Mouse (Mus musculus) forebrain, embryonic 11.5 days (tissue): ENCODE measurements at regions not wholly inside any gene's neighbourhood (a gene's known extent, or its start where the extent isn't known, plus 50 kb on each side); places are given as distances from the start of the nearest gene placed in this dataset.

ENCODE experiments used
- ATAC-seq: fragments of 200-750 bp; cut with Nextera tagmentation; replicated peaks from 2 replicates; pipeline ENCODE4 v1.8.0; 2017; ENCODE audit warnings: moderate TSS enrichment; ENCODE audit not compliant: low FRiP score
- DNase-seq: peaks from one replicate; pipeline ENCODE4 v3.0.0-alpha.2; 2017; ENCODE audit warnings: low spot score
- H3K27ac ChIP-seq: fragments of 300-500 bp; sonication (generic); 2 replicates; pipeline ENCODE4 v1.5.1; 2014; ENCODE audit warnings: low read depth, low read length
- H3K27me3 ChIP-seq: fragments of 300-500 bp; sonication (generic); 2 replicates; pipeline ENCODE4 v1.6.1; 2014; ENCODE audit warnings: mild to moderate bottlenecking, low read length, mixed read lengths; ENCODE audit not compliant: control insufficient read depth, insufficient read depth
- H3K36me3 ChIP-seq: fragments of 300-500 bp; sonication (generic); 2 replicates; pipeline ENCODE4 v1.6.1; 2014; ENCODE audit warnings: mild to moderate bottlenecking, low read length, moderate library complexity, mixed read lengths; ENCODE audit not compliant: control insufficient read depth, insufficient read depth
- H3K4me1 ChIP-seq: fragments of 300-500 bp; sonication (generic); replicated peaks from 2 replicates; pipeline ENCODE4 v1.6.1; 2014; ENCODE audit warnings: low read length, mixed read lengths; ENCODE audit not compliant: control insufficient read depth, insufficient read depth
- H3K4me2 ChIP-seq: fragments of 300-500 bp; sonication (generic); 2 replicates; pipeline ENCODE4 v1.6.1; 2014; ENCODE audit warnings: low read depth, mild to moderate bottlenecking, low read length, moderate library complexity, mixed read lengths; ENCODE audit not compliant: severe bottlenecking
- H3K4me3 ChIP-seq: fragments of 300-500 bp; sonication (generic); 2 replicates; pipeline ENCODE4 v1.5.1; 2014; ENCODE audit warnings: low read depth, low read length
- H3K9ac ChIP-seq: fragments of 300-500 bp; sonication (generic); 2 replicates; pipeline ENCODE4 v1.6.1; 2014; ENCODE audit warnings: low read length
- H3K9me3 ChIP-seq: fragments of 300-500 bp; sonication (generic); 2 replicates; pipeline ENCODE4 v1.6.1; 2016; ENCODE audit warnings: low read length, mixed read lengths; ENCODE audit not compliant: control insufficient read depth
- WGBS: fragments of 180-500 bp; shearing (Covaris S2); extraction: QIAGEN DNeasy Blood & Tissue Kit; methylation state at CpG from one replicate; pipeline ENCODE4 v1.1.7; 2014; 5-methylcytosine and 5-hydroxymethylcytosine counted together

DNA sequence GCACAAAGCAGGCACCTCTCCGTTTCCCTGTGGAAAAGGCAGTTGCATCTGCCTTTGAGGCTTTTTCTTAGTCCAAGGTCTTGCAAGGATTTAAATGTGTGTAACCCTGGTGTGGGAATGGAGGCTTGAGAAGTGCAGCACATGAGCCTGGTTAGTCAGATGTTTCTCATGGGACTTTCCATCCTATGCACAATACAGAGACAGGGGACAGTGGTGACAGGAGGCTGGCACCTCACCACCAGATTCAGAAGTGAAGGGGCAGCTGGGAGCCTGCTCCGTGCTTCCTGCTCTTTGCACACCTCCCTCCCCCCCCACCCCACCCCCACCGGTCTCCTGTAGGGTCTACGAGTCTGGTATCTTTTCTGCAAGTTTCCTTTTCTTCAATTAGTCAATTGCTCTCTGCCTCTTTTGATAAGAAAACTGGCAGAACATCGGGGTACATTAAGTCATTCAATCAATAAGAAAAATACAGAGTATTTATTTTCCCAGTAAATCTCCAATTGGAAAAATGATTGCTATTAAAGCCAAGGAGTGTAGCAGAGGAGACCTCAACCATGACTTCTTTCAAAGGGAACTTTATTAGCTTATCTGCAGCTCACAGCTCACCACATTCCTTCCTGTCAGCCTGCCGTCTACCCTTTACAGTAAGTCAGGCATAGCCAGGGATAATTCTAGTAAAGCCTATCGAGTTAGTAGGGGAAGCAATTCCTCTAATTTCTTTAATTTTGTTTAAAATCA, 68.1 kb upstream of the Dph5 start:
- Histone ChIP-seq H3K9me3 (no peaks in the 10 kb centered on the region), H3K4me2 (no peak overlapping the region), H3K9ac (no peak overlapping the region), H3K27ac (no peak overlapping the region), H3K36me3 (no peaks in the 10 kb centered on the region), H3K4me1 (0 out of 2 replicates have a peak, but pooled peaks cover 1% of the 10 kb centered on the region), H3K4me3 (no peak overlapping the region), H3K27me3 (no peaks in the 10 kb centered on the region)
- 79% methylated on average over 7 of the region's 7 CpGs for WGBS
- no peak for DNase-seq
- no peak for ATAC-seq

DNA sequence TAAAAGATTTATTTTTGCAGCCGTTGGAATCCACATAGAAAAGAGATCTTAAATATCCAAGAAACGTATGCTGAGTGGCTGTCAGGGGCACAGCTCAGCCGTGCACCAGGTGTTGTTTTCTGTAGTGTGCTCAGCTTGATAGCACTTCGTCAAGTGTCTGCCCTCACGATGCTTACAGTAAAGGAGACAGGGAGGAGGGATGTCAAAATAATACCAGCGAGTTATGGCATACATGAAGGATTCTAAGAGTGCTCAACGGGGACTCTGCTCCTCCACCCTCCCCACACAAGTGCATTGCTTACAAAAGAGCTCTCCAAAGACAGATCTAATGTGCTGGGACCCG, 67.5 kb upstream of the Dph5 start:
- 79% methylated on average over 8 of the region's 8 CpGs for WGBS
- H3K9ac ChIP-seq, result no peak overlapping the region
- no peak overlapping the region for H3K4me2 ChIP-seq
- 0 out of 2 replicates have a peak, but pooled peaks cover 1% of the 10 kb centered on the region for H3K4me1 ChIP-seq
- no peak for DNase-seq
- no peaks in the 10 kb centered on the region for H3K9me3 ChIP-seq
- H3K4me3 ChIP-seq, result no peak overlapping the region
- no peaks in the 10 kb centered on the region for H3K36me3 ChIP-seq
- no peak overlapping the region for H3K27ac ChIP-seq
- no peaks in the 10 kb centered on the region for H3K27me3 ChIP-seq
- no peak for ATAC-seq

GRCm38 (mm10) chr3:115821627-115822026, 66.0 kb upstream of the Dph5 start:
- H3K4me3 ChIP-seq, result no peak overlapping the region
- no peaks in the 10 kb centered on the region for H3K9me3 ChIP-seq
- no peaks in the 10 kb centered on the region for H3K27me3 ChIP-seq
- H3K27ac ChIP-seq, result no peak overlapping the region
- 0 out of 2 replicates have a peak, but pooled peaks cover 1% of the 10 kb centered on the region for H3K4me1 ChIP-seq
- no peak overlapping the region for H3K4me2 ChIP-seq
- WGBS, result 87% methylated on average over 2 of the region's 2 CpGs
- ATAC-seq (no peak), DNase-seq (no peak)
- no peaks in the 10 kb centered on the region for H3K36me3 ChIP-seq
- H3K9ac ChIP-seq, result no peak overlapping the region

DNA sequence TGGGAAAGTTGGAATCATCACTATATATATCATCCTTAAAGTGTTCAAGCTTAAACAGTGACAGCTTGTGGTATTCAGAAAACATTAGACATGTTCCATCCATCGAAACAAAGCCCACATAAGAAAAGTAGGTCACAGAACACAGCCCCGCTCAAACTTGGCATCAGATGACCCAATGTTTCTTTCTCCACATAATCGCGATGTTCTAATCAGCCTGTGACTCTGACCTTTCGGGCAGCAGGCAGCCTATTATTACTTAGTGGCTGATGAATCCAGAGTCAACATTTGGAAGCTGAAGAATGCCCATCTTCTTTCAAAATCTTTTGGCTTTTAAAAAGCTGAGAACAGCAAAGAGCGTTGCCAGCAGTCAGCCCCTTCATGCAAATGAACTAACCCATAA, 65.1 kb upstream of the Dph5 start:
- WGBS, result 71% methylated on average over 6 of the region's 6 CpGs
- H3K27me3 ChIP-seq, result no peaks in the 10 kb centered on the region
- no peak for DNase-seq
- H3K4me3 ChIP-seq, result no peak overlapping the region
- H3K4me1 ChIP-seq, result 0 out of 2 replicates have a peak, but pooled peaks cover 1% of the 10 kb centered on the region
- no peak overlapping the region for H3K27ac ChIP-seq
- H3K9me3 ChIP-seq, result no peaks in the 10 kb centered on the region
- no peak overlapping the region for H3K4me2 ChIP-seq
- no peaks in the 10 kb centered on the region for H3K36me3 ChIP-seq
- no peak for ATAC-seq
- H3K9ac ChIP-seq, result no peak overlapping the region

DNA sequence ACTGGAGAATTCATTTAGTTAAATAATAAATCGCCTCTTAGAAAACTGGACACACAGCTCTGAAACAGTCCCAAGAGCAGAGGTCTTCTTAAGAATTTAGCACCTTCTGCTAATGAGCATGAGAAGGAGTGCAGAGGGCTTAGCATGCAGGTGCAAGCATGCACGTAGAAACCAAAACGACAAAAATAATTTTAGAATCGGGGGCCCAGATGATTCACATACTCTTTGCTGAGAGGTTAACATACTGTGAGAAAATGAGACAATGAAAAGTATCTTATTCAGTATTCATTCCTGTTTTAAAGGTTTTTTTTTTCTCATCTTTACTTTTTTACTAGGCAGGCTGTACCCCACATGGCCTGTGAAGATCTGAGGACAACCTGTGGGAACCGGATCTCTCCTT, 63.9 kb upstream of the Dph5 start:
- H3K27ac ChIP-seq, result no peak overlapping the region
- no peak for ATAC-seq
- H3K36me3 ChIP-seq, result no peaks in the 10 kb centered on the region
- DNase-seq, result no peak
- WGBS, result 89% methylated on average over 5 of the region's 5 CpGs
- 0 out of 2 replicates have a peak, but pooled peaks cover under 1% of the 10 kb centered on the region for H3K4me1 ChIP-seq
- no peaks in the 10 kb centered on the region for H3K9me3 ChIP-seq
- no peak overlapping the region for H3K4me2 ChIP-seq
- no peak overlapping the region for H3K9ac ChIP-seq
- H3K27me3 ChIP-seq, result no peaks in the 10 kb centered on the region
- H3K4me3 ChIP-seq, result no peak overlapping the region

- no peak for DNase-seq
- H3K4me1 ChIP-seq, result no peaks in the 10 kb centered on the region
- no peak for ATAC-seq
- 73% methylated on average over 2 of the region's 2 CpGs for WGBS
- H3K27me3 ChIP-seq, result no peaks in the 10 kb centered on the region
- no peak overlapping the region for H3K4me3 ChIP-seq
- H3K36me3 ChIP-seq, result no peaks in the 10 kb centered on the region
- H3K9me3 ChIP-seq, result no peaks in the 10 kb centered on the region
- no peak overlapping the region for H3K4me2 ChIP-seq
- H3K27ac ChIP-seq, result no peak overlapping the region
- no peak overlapping the region for H3K9ac ChIP-seq
Measured at GRCm38 (mm10) chr3:115824792-115825191, 62.8 kb upstream of the Dph5 start.

- DNase-seq, result no peak
- Histone ChIP-seq H3K9me3 (no peaks in the 10 kb centered on the region), H3K9ac (no peak overlapping the region), H3K4me1 (no peaks in the 10 kb centered on the region), H3K4me2 (no peak overlapping the region), H3K36me3 (no peaks in the 10 kb centered on the region), H3K27ac (no peak overlapping the region), H3K27me3 (no peaks in the 10 kb centered on the region), H3K4me3 (no peak overlapping the region)
- no peak for ATAC-seq
Measured at GRCm38 (mm10) chr3:115835381-115835780, 52.3 kb upstream of the Dph5 start.

- no peaks in the 10 kb centered on the region for H3K4me1 ChIP-seq
- WGBS, result 91% methylated on average over 1 of the region's 1 CpGs
- H3K4me3 ChIP-seq, result no peak overlapping the region
- DNase-seq (no peak), ATAC-seq (no peak)
- H3K9ac ChIP-seq, result no peak overlapping the region
- no peak overlapping the region for H3K4me2 ChIP-seq
- no peak overlapping the region for H3K27ac ChIP-seq
- H3K9me3 ChIP-seq, result no peaks in the 10 kb centered on the region
- no peaks in the 10 kb centered on the region for H3K27me3 ChIP-seq
- no peaks in the 10 kb centered on the region for H3K36me3 ChIP-seq
Measured at GRCm38 (mm10) chr3:115837617-115838216, 49.9 kb upstream of the Dph5 start.
